Mouse (Mus musculus) megakaryocyte-erythroid progenitor cell, adult 5-6 weeks (primary cell): ENCODE measurements around the gene 2510009E07Rik. TPM values are rescaled to one million over a fixed set of nuclear protein-coding genes. Genes with fewer than 3 reads are reported as not detected.

Source experiments
- ATAC-seq: replicated peaks from 2 replicates; pipeline ENCODE4 v1.8.0; 2016; ENCODE audit warnings: mild to moderate bottlenecking, inconsistent platforms; ENCODE audit not compliant: severe bottlenecking, poor library complexity, low FRiP score, low TSS enrichment
- total RNA-seq, 2 experiments: library from RNA; stranded (forward) in 1 of 2; stranded (reverse) in 1 of 2; fragments of 200-1000, 215-1000 nt in 1 of 2; fragments of >200 nt in 1 of 2; fragmentation: Nextera tagmentation in 1 of 2; gene quantifications; 2 replicates each; pipeline ENCODE4 v1.2.3; 2014 to 2017

2510009E07Rik gene
- total RNA-seq, 2 experiments from 2014 or later: 0.23 to 0.57 TPM

- ATAC-seq: no peak
Measured at GRCm38 (mm10) chr16:21604354-21604753, 90.1 kb downstream of the 2510009E07Rik start.

Other genes with a start within 250 kb of the 2510009E07Rik start
- 5.6 and 5.8 TPM in 2 replicates for gene Ehhadh, start 93.1 kb upstream of the 2510009E07Rik start, total RNA-seq (2014; fragmentation: Nextera tagmentation)
- gene Ehhadh, start 93.1 kb upstream of the 2510009E07Rik start, total RNA-seq (2017): 6.1 and 8.7 TPM in 2 replicates
- 0.67 and 1.5 TPM in 2 replicates for gene Map3k13, start 99.7 kb upstream of the 2510009E07Rik start, total RNA-seq (2014; fragmentation: Nextera tagmentation)
- 0.14 and 0.15 TPM in 2 replicates for gene Map3k13, start 99.7 kb upstream of the 2510009E07Rik start, total RNA-seq (2017)